Mouse (Mus musculus) brain, embryonic 18.5 days (tissue): ENCODE data around the gene Prss43.
"Not testable (repeated sequence)": the region's sequence is repeated elsewhere in the genome, so short reads cannot be mapped to it uniquely, and the experiment has no call there.

ENCODE experiments used
- DNase-seq: peaks from one replicate; pipeline ENCODE4 v3.0.0-alpha.2; 2012; ENCODE audit warnings: low read depth, low spot score

Prss43 gene

DNA sequence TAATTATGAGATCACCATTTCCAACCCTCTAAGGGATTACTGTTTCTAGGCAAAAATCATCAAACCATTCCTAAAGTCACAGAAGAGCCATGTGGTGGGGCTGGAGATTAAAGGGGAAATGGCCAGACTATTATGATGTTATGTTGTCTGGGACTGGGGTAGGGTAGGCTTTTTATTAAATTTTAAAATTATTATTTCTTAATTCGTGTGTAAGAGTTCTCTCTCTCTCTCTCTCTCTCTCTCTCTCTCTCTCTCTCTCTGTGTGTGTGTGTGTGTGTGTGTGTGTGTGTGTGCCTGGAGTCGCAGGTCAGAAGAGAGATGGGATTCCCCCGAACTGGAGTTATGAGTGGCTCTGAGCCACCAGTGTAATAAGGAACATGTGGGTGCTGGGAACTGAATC lies at the start of gene Prss43:
Prss43 (plus strand) TSS at position 301 of the 400 bp plus-strand sequence.
- DNase-seq: no peak

DNA sequence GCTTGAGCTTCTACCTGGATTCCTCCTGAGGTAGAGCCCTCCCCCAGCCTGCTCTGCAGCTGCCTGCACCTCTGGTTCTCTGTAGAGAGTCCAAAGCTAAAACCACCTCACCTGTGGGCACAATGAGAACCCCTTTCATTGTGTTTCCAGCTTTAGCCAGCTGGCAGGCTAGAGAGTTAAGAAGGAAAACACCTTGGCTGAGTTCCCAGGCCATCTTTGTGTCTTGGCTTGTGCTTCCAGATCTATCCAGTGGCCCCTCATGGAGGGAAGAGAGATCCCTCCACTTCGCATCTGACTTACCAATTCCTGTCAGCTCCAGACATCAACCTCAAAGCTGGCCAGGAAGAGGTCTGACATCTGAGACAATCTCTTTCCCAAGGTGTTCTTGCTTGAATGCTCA lies 48.4 kb upstream of the Prss43 start:
- no peak for DNase-seq

DNA sequence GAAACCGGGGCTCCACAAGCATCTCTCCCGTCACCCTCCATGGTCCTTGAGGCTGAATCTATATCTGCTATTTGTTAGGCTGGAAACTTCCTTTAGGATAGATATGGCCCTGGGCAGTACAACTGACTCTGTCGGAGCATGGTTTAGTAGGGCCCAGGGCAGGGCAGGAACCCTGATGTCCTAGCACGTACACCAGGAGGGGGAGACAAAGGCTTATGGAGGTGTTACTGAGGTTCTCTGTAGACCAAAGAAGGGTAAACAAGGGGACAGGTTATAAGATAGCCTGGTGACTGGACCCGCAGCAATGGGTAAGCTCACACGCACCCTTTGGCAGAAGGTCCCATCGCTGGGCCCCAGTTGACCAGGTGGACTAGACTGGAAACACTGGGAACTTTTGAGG lies 47.9 kb upstream of the Prss43 start:
- DNase-seq: no peak

DNA sequence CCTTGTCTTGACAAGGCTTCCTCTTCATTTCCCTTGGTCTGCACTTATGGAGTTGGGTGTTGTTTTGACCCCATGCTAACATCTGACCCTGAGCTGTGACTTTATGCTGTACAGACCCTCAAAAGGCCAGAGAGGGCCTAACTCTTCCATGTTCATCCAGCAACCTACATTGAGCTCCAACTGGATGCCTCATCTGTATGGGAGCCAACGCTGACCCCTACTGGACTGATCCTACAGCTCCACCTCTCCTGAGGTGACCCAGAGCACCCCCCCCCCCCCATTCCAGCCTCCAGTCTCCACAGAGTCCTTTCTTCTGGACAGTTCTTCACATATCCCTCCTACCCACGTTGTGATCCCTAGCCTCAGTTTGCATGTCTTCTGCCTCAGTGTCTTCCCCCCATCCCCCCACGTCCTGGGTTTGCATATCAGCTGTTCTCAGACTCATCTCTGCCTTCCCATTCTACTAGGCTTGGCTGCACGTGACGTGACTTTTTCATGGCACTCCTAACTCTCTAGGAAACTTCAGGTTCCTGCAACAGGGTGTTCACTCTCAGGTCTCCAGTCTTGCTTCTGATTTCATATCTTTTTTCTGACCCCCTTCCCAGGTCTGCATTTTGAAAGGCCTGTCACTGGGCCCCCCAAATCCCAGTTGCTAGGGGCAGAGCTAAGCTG lies 47.1 kb upstream of the Prss43 start:
- DNase-seq: no peak

DNA sequence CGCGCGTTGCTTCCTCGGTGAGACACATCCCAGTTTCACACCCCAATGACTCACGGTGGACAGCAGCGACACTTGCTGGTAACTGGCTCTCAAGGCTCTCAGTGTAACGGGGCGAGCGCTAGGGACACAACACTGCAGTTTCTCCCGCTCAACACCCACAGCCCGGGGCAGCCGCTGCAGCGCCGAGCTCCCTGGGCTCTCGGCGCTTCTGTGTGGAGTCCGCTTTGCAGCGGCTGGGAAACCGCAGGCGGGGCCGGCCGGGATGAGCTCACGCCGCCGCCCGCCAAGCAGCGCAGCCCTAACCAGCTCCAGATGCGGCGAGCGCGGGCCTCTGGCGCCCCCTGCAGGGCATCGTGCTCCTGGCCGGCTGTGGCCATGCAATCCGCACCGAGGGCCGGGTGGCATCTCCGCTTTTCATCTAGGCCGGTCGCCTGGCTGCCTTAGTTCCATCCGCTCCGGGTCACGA lies 45.2 kb upstream of the Prss43 start:
- peak; percentile 74 for DNase-seq

DNA sequence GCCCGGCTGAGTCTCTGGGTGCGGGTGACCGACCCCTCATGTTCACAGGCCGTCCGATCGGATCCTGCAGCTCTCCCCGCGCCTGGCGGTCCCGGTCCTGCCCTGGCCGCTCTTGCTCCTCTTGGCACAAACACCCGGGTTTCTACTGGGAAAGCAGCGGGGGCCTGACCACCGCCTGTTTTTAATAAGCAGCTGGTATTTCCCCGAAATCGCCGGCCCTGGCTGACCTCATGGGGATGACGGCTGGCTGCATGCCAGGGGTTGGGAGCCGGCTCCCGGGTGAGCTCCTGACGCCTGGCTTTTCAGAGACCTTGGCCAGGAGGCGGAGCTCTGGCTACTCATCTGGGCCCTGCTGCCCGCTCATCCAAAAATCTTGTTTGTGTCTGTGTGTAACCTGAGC lies 44.8 kb upstream of the Prss43 start:
- peak; percentile 34 for DNase-seq

DNA sequence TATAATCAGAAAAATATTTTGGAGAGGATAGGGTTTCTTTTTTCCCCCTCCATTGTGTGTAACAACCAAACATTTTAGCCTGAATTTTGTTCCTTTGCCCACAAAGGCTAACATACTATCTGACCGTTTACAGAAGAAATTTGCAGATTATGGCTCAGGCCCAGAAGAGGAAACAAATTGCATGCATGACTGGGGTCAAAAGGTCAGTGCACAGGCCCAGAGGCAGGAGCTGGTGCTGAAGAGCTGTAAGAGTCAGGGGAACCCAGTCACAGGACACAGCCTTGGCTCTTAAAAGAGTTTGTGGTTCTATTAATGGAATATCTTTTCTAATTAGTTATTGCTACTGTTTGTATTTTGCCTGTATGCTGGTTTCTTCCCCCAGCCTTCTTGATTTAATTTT lies 42.9 kb upstream of the Prss43 start:
- DNase-seq: no peak

DNA sequence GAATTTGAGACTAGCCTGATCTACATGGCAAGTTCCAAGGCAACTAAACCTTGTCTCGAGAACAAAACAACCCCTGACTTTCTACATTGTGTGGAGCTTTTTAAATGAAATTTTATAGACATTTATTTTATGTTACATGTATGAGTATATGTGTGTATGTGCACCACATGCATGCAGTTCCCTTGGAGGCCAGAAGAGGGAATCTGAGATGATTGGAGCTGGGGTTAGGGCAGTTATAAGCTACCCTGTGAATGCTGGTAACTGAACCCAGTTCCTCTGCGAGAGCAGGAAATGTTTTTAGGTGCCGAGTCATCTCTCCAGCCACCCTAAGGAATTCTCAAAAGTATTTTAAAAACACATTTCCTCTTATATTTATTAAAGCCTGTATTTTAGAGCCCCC lies 38.3 kb upstream of the Prss43 start:
- no peak for DNase-seq

DNA sequence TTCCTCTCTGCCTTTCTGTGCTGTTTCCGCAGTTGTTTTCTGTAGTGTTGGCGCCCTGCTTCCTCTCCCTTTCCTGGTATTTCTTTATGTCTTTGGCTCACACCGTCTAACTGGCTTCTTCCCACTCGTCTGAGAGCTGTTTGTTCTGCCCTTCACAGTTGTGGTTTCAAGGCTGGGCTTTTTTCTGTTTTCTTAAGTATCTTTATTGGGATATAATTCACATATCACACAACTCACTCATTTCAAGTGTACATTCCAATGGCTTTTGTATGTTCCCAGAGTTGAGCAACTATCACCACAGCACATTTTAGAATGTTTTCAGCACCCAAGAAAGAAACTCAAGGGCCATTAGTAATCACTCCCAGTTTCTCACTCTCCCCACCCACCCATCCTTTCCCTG lies 36.0 kb upstream of the Prss43 start:
- no peak for DNase-seq

DNA sequence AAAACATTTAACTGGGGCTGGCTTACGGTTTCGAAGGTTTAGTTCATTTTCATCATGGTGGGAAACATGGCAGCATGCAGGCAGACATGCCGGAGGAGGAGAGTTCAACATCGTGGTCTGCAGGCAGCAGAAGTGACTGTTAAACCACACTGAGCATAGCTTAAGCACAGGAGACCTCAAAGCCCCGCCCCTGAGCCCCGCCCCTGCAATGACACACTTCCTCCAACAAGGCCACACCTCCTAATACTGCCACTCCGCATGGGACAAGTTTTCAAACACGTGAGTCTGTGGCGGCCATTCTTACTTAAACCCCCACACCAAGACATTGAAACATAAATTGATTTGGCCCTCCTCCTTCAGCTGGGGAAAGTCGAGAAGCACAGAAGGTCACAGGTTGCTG lies 29.5 kb upstream of the Prss43 start:
- DNase-seq: no peak

DNA sequence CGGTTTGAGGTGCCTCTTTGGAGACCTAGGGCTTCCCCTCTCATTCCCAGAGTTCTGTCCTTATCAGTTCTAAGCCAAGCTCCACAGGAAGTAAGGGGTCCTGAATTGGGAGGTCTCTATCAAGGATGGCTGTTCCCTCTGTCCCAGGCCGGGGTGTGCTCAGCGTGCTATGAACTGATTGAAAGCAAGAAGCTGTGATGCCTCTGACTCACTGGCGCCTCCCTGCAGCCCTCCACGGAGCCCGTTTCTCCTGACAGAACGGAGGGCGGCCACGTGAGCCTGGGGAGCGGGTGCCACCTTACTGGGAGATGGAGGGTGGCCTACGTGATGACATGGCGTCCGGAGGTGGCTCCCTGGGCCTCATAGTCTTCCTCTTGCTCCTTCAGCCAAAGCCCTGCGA lies 28.6 kb upstream of the Prss43 start, which contains the start of gene Prss42:
Prss42 (plus strand) TSS at position 301 of the 400 bp plus-strand sequence.
- DNase-seq: no peak

DNA sequence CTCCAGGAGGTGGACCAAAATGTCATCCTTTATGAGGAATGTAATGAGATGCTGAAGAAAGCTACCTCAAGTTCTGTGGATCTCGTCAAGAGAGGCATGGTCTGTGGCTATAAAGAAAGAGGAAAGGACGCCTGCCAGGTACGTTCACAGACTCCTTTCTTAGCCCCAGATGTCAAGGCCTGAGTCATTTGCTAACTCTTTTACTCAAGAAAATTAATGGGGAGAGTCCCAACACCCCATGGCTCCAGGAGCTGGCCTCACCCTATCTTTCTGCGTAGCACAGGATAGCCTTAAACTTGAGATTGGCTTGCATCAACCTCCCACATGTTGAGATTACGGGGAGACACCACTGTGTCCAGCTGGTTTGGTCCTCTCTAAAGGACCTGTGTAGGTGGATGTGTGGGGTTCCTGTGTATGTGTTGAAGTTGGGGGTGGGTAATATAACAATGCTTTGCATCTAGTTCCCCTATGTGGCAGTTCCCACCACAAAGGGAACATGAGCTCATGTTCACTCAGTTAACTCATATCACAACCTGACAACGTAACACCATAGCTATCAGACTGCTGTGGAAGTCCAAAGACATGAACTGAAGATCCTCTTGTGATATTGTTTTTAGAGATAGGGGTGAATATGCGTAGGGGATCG lies 25.5 kb upstream of the Prss43 start:
- DNase-seq: no peak

DNA sequence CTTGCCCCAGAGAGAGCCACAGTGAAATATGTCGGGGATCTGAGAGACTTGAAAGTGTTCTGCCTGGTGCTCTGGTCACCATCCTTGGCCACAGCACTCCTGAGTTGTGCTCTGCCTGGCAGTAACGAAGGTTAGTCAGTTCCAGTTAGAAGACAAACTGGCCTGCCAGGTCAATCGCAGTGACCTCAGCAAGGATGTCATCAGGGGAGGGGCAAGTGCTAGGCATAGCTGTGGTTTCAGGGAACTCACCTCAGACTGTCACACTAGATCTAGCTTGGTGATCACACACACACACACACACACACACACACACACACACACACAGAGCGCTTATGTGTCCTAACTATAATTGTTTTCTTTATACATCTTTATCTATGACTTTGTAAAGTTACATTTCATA lies 23.2 kb upstream of the Prss43 start:
- no peak for DNase-seq

DNA sequence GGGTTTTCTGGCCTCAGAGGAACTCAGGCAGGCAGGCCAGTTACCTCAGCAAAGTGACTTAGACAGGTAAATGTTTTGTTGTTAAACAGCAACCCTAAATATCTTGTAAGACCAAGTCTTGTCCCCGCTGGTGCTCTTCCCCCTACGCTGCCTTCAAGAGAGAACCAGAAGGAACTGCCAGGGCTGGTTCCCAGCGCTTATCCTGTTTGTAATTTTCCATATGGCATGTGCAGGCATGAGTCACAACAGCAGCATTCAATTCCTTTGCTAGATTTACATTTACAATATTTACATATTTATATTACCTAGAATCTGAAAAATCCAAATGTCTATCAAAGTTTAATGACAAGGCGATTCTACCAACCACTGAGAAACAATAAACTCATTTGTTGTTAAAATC lies 16.4 kb upstream of the Prss43 start:
- DNase-seq: no peak

DNA sequence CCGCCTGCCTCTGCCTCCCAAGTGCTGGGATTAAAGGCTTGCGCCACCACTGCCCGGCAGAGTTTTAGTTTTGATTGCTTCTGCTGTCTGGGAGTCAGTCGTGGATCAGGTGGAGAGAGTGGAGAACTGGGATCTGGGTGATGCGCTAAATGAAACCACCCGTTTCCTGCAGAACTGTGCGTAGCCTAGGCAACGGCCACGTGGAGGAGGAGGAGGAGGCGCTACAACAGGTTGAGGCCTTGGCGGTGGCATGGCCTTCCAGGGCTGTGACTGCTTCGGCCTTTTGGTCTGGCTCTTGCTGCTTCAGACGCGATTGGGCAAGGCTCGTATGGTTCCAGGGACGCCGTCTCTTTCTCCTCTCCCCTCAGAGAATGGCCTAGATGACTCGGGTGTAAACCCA lies 12.7 kb upstream of the Prss43 start, which contains the start of gene Prss44:
Prss44 (plus strand) TSS at position 206 of the 400 bp plus-strand sequence.
- no peak for DNase-seq

DNA sequence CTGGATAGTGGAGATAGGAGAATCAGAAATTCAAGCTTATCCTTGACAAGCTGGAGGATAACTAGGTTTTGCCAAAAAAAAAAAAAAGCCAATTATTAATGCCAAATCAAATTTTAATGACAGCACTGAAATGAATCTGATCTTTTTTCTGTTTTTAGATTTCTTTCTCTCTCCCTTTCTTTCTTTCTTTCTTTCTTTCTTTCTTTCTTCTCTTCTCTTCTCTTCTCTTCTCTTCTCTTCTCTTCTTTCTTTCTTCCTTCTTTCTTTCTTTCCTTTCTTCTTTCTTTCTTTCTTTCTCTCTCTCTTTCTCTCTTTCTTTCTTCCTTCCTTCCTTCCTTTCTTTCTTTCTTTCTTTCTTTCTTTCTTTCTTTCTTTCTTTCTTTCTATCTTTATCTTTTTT lies 5.9 kb upstream of the Prss43 start:
- DNase-seq: not testable (repeated sequence)

DNA sequence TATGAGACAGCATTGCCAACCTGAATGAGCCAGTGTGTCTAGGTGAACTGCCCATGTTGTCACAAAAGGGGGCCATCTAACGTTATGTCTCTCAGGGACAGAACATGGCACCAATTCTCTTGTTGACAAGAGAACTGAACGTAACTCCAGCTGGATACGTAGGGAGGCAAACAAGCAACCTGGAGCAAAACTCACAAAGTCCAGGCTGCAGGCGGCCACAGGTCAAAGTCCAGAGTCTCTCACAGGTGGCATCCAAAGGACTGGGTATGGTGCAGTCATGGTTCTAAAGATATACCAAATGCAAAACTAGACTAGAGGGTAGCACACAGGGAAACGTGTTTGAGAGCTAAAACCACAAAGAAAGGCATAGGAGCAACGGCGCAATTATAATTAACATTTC lies 5.1 kb upstream of the Prss43 start:
- no peak for DNase-seq

DNA sequence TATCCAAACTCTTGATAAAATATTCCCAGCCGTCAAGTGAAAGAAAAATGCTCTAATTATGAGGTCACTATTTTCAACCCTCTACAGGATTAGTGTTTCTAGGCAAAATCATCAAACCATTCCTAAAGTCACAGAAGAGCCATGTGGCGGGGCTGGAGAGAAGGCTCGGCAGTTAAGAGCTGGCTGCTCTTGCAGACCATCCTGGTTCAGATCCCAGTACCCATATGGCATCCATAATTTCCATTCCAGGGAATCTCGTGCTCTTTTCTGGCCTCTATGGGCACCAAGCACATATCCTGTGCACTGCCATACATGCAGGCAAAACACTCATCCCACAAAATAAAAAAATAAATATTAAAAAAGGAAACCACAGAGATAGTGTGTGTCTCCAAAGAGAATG lies 1.1 kb upstream of the Prss43 start:
- no peak for DNase-seq

DNA sequence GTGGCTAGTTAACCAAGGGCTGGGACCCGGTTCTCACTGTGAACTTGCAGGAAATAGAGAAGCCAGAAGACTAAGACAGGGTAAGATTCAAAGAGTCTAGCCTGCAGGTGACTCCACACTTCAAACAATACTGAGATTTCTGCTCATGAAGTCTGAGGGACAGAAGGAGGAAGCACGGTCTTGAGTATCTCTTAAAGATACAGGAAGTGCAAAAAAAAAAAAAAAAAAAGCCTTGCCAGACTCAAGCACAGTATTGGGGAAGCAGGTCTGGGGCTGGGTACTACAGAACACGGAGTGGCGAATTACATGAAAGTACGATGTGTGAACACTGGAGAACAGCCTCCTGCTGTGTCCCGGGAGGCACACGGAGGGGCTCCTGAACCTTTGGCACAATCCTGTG lies 658 bp upstream of the Prss43 start:
- no peak for DNase-seq

DNA sequence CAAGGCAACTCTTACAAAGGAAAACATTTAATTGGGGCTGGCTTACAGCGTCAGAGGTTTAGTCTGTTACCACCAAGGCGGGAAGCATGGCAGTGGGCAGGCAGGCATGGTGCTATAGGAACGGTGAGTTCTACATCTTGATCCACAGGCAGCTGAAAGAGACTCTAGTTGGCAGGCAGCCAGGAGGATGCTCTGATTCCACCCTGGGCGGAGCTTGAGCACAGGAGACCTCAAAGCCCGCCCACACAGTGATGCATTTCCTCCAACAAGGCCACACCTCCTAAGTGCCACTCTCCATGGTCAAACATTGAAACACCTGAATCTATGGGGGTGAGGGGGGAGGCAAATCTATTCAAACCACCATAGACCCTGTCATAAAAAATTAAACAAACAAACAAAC lies 6.5 kb downstream of the Prss43 start:
- DNase-seq: no peak

DNA sequence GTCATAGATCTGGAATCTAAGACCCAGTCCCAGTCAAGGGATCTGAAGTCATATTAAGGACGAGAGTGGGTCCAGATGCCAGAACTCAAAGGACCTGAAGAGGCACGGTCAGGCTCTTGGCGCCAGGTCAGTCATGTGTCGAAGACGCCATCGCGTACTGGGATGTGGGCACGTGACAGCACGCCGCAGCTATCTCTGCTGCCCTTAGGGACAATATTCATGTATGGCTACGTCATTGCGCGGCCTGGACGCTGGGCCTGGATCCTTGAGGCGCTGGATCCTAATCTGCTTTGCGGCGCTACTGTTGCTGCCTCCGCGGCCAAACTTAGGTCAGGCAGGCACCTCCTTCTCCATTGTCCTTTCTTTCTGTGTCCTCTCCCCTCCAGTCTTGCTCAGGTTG lies 7.9 kb downstream of the Prss43 start, which contains the start of gene Prss45:
Prss45 (plus strand) TSS at position 178 of the 400 bp plus-strand sequence.
- DNase-seq: no peak

DNA sequence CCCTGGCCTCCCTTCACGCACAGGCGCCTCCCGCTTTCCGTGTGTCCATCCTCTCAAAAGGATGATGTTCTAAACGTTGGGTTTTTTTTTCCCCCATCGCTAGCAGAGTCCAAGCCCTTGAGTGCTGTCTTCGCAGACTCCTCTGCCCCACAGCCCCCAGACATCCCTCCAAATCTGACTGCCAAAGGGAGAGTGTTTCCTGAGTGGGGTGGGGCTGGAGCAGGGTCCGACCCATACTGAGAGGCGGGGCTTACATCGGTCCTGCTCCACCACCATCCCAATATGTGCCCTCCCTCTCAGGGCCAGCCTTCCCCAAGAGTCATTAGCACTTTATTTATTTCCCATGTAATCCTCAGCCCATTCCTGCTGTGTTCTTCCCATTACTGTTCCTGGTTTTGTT lies 8.5 kb downstream of the Prss43 start:
- DNase-seq: no peak

DNA sequence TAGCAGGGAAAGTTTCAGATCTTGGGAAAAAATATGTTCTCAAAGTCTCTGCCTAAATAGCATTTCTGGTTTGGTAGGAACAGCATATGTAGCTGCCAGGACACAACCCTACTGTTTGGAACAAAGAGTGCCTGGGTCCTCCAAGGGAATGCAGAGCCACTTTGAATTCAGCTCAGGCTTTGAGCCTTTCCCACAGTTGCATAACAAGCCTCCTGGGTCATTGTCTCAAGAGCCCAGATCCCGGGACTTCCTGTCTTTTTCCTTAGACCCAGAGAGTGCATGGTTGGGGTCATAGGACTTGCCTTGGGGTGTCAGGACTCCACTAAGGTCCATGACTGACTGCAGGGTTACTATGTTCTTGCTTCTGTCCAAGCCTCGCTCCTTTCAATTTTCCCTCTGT lies 9.6 kb downstream of the Prss43 start:
- DNase-seq: no peak
